Mouse (Mus musculus) brain, embryonic 14.5 days (tissue): ENCODE measurements at regions not wholly inside any gene's neighbourhood (a gene's known extent, or its start where the extent isn't known, plus 50 kb on each side); places are given as distances from the start of the nearest gene placed in this dataset.
A peak's percentile ranks its signal among the peaks of the same experiment; 100 is the strongest.

Experiments
- DNase-seq: peaks from one replicate; pipeline ENCODE4 v3.0.0-alpha.2; 2011; ENCODE audit warnings: low read depth
- CTCF ChIP-seq: fragments of 200-500 bp; IDR thresholded peaks from 2 replicates; pipeline ENCODE4 v1.5.1; 2012; ENCODE audit warnings: inconsistent platforms, mild to moderate bottlenecking, moderate library complexity, borderline replicate concordance; ENCODE audit not compliant: insufficient read depth, insufficient read length; ENCODE audit errors: extremely low read depth
- POLR2A ChIP-seq: fragments of 200-500 bp; IDR thresholded peaks from 2 replicates; pipeline ENCODE4 v1.6.1; 2012; ENCODE audit warnings: mild to moderate bottlenecking, inconsistent platforms, borderline replicate concordance; ENCODE audit not compliant: poor library complexity, insufficient read depth, insufficient read length, severe bottlenecking; ENCODE audit errors: extremely low read depth

DNA sequence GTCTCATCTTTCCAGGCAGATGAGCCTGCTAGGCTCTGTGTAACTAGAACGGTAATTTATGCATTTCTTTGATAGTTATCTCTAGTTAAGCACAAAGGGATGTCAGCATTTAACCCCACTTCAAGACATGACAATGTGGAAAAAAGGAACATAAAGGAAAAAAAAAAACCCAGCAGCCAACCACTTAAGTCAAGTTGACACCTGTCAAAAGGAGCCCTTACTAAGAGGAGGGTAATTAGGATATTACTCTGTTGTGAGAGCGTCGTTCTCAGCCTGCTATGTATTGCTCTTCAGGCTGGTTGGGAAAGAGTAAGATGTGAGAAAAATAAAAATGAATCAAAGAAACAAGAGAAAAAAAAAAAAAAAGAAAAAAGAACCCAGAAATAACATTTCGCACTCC lies 604.1 kb downstream of the Ttll7 start:
- TF ChIP-seq CTCF, result no peak
- no peak for TF ChIP-seq POLR2A
- peak; percentile 74 for DNase-seq

DNA sequence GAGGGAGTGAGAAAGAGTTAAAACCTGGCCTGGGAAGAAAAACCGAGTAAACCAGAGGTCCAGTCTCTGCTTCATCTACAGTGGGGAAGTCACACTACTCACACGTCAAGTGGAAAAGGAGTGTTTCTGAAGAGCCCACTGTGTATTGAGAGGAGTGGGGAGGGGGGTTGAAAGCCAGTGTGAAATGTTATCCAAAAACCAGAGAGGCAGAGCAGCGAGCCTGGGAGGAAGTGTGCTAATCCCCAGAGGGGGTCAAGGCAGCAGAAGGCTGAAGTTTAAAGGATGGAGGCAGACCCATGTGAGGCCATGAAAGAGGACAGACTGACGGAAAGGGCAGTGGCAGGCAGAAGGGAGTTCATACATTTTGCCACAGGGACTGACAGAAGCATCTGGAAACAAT lies 605.9 kb downstream of the Ttll7 start:
- TF ChIP-seq POLR2A, result no peak
- DNase-seq, result no peak

DNA sequence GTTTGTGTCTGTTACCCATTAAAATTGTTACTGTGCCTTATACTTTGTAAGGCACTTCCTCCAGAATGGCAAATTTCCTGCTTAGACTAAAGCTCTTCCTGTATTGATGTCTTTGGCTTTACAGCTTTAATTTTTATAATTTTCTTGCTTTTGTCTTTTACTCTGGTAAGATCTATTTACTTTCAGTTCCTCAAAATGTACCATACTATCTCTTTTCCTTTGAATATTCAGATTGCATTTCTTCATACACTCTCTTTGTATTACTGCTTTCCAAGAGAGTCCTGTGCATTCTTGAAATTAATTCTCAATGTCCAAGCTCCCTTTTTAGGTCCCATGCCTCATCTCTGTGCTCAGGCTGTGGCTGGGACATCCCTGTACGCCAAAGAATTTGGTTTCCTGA lies 627.7 kb downstream of the Ttll7 start:
- TF ChIP-seq CTCF (no peak), POLR2A (no peak)
- DNase-seq, result no peak
